Mouse (Mus musculus): ENCODE data around the gene Esrrg. TPM values are rescaled to one million over a fixed set of nuclear protein-coding genes. Genes with fewer than 3 reads are reported as not detected.

The Esrrg gene
- total and polyA plus RNA-seq, 3 experiments = 0.05 TPM; not detected in 2

DNA sequence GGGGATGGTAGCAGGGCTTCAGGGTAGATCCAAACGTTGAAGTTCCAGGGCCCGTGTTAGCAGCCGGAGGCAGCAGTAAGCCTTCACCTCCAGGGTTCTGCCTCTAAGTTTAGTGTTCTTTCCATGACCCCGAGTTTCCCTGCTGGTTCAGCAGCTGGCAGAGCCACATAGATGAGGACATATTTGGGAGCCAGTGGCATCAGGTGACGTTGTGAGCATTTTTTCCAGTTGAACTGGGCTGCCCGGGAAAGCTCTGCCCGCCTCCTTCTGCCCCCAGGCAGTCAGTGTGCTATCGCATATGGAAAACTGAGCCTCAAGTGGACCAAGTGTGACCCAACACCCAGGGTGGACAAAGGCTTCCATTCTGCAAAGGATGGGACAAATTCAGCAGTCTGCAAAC lies 36.7 kb downstream of the Esrrg start:
- DNase-seq (ENCODE audit: low spot score) (no peak), ATAC-seq (ENCODE audit: extremely low read depth, insufficient number of reproducible peaks, low FRiP score, poor library complexity, severe bottlenecking) (no peak)
- Histone ChIP-seq H3K9me3 (replicated peaks) (peaks cover 51% of the 10 kb centered on the region), H3K4me3 (ENCODE audit: low read depth, low read length) (no peak overlapping the region), H3K36me3 (replicated peaks) (no peaks in the 10 kb centered on the region), H3K27me3 (ENCODE audit: insufficient read depth, low read length) (no peaks in the 10 kb centered on the region), H3K4me1 (ENCODE audit: insufficient read depth, low read depth, low read length) (no peaks in the 10 kb centered on the region)
- TF ChIP-seq CTCF (IDR thresholded peaks at IDR 0.05; ENCODE audit: low read depth, low read length) (no peak), GATA2 (IDR thresholded peaks at IDR 0.05; ENCODE audit: borderline replicate concordance, low read depth, low read length) (no peak), GATA1 (IDR thresholded peaks at IDR 0.05; ENCODE audit: borderline replicate concordance, low read length) (no peak), POLR2AphosphoS5 (IDR thresholded peaks at IDR 0.05; ENCODE audit: insufficient replicate concordance, low read depth, low read length) (no peak), TAL1 (conservative IDR thresholded peaks at IDR 0.05; ENCODE audit: low read depth, low read length) (no peak)

GRCm38 (mm10) chr1:187648551-187648950 lies 40.0 kb downstream of the Esrrg start:
- no peak for TF ChIP-seq CTCF (IDR thresholded peaks at IDR 0.05; ENCODE audit: low read depth, low read length)
- no peak for TF ChIP-seq POLR2AphosphoS5 (IDR thresholded peaks at IDR 0.05; ENCODE audit: insufficient replicate concordance, low read depth, low read length)
- no peak for TF ChIP-seq GATA2 (IDR thresholded peaks at IDR 0.05; ENCODE audit: borderline replicate concordance, low read depth, low read length)
- TF ChIP-seq GATA1 (IDR thresholded peaks at IDR 0.05; ENCODE audit: borderline replicate concordance, low read length) = no peak
- no peak for TF ChIP-seq TAL1 (conservative IDR thresholded peaks at IDR 0.05; ENCODE audit: low read depth, low read length)
- Histone ChIP-seq H3K36me3 (replicated peaks) (no peaks in the 10 kb centered on the region), H3K9me3 (replicated peaks) (peaks cover 53% of the 10 kb centered on the region), H3K27me3 (ENCODE audit: insufficient read depth, low read length) (no peaks in the 10 kb centered on the region), H3K4me1 (ENCODE audit: insufficient read depth, low read depth, low read length) (no peaks in the 10 kb centered on the region), H3K4me3 (ENCODE audit: low read depth, low read length) (no peak overlapping the region)
- no peak for DNase-seq (ENCODE audit: low spot score)
- ATAC-seq (ENCODE audit: extremely low read depth, insufficient number of reproducible peaks, low FRiP score, poor library complexity, severe bottlenecking) = no peak

DNA sequence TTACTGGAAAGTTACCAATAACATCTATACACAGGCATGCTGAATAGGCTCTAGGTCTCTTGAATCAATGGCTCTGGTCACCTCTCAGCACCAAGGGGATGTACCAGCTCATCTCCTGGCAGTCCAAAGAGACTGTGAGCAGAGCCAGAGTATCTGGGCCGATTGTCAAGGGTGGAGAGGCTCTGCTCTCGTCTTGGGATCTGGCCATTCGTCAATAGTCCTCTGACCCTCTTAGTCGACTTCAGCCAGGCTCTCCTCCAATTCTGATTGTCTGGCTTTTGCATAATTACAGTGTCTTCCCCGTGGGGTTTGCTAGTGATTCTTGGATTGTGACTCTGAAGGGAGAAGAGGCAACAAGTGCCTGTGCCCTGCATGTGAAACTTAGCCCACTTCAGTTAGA lies 41.3 kb downstream of the Esrrg start:
- no peak for DNase-seq (ENCODE audit: low spot score)
- no peak overlapping the region for H3K4me3 ChIP-seq (ENCODE audit: low read depth, low read length)
- no peaks in the 10 kb centered on the region for H3K36me3 ChIP-seq (replicated peaks)
- H3K27me3 ChIP-seq (ENCODE audit: insufficient read depth, low read length) = no peaks in the 10 kb centered on the region
- H3K9me3 ChIP-seq (replicated peaks) = peaks cover 46% of the 10 kb centered on the region
- ATAC-seq (ENCODE audit: extremely low read depth, insufficient number of reproducible peaks, low FRiP score, poor library complexity, severe bottlenecking) = no peak
- no peaks in the 10 kb centered on the region for H3K4me1 ChIP-seq (ENCODE audit: insufficient read depth, low read depth, low read length)
- TF ChIP-seq GATA1 (IDR thresholded peaks at IDR 0.05; ENCODE audit: borderline replicate concordance, low read length) (no peak), TAL1 (conservative IDR thresholded peaks at IDR 0.05; ENCODE audit: low read depth, low read length) (no peak), POLR2AphosphoS5 (IDR thresholded peaks at IDR 0.05; ENCODE audit: insufficient replicate concordance, low read depth, low read length) (no peak), CTCF (IDR thresholded peaks at IDR 0.05; ENCODE audit: low read depth, low read length) (no peak), GATA2 (IDR thresholded peaks at IDR 0.05; ENCODE audit: borderline replicate concordance, low read depth, low read length) (no peak)

DNA sequence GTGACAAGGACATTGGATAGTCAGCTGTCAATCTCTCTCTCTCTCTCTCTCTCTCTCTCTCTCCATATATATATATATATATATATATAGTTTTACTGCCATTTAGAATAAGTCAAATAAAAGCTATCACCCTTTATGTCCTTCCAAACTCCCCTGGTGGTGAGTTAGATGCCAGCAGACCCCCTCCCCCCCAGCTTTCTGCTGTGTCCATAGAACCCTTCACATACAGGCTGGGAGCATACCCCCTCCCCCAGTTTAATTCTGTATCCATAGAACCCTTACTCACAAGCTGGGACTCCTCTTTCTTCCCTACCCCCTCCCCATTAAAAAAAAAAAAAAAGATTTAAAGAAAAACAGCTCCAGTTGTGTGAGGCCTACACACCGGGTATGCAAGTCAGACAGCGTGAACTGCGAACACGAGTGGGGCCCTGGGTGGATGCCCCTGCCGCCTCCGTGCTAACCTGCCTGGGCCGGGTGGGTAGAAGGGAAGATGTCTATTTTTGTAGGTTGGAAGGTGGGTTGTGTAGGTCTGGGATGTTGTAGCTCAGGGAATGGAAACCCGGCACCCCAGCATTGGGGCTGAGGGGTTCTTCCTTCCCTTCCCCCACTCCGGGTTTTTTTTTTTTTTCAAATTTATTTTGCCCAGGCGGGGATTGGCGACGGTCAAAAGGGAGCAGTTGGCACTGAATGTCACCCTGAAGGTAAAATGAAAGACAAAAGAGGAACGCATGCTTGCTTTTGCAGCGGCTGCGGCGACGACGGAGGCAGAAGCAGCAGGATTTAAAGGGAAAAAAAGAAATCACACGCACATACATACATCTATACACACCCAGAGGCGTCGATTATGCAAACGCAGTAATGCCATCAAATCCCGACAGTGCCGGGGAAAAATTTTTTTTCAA lies 42.4 kb downstream of the Esrrg start:
- H3K27me3 ChIP-seq (ENCODE audit: insufficient read depth, low read length) = no peaks in the 10 kb centered on the region
- ATAC-seq (ENCODE audit: extremely low read depth, insufficient number of reproducible peaks, low FRiP score, poor library complexity, severe bottlenecking) (no peak), DNase-seq (ENCODE audit: low spot score) (no peak)
- H3K4me3 ChIP-seq (ENCODE audit: low read depth, low read length) = no peak overlapping the region
- no peaks in the 10 kb centered on the region for H3K36me3 ChIP-seq (replicated peaks)
- no peaks in the 10 kb centered on the region for H3K4me1 ChIP-seq (ENCODE audit: insufficient read depth, low read depth, low read length)
- peaks cover 36% of the 10 kb centered on the region for H3K9me3 ChIP-seq (replicated peaks)
- no peak for TF ChIP-seq POLR2AphosphoS5 (IDR thresholded peaks at IDR 0.05; ENCODE audit: insufficient replicate concordance, low read depth, low read length)
- TF ChIP-seq CTCF (IDR thresholded peaks at IDR 0.05; ENCODE audit: low read depth, low read length) = no peak
- no peak for TF ChIP-seq TAL1 (conservative IDR thresholded peaks at IDR 0.05; ENCODE audit: low read depth, low read length)
- TF ChIP-seq GATA1 (IDR thresholded peaks at IDR 0.05; ENCODE audit: borderline replicate concordance, low read length) = no peak
- TF ChIP-seq GATA2 (IDR thresholded peaks at IDR 0.05; ENCODE audit: borderline replicate concordance, low read depth, low read length) = no peak

DNA sequence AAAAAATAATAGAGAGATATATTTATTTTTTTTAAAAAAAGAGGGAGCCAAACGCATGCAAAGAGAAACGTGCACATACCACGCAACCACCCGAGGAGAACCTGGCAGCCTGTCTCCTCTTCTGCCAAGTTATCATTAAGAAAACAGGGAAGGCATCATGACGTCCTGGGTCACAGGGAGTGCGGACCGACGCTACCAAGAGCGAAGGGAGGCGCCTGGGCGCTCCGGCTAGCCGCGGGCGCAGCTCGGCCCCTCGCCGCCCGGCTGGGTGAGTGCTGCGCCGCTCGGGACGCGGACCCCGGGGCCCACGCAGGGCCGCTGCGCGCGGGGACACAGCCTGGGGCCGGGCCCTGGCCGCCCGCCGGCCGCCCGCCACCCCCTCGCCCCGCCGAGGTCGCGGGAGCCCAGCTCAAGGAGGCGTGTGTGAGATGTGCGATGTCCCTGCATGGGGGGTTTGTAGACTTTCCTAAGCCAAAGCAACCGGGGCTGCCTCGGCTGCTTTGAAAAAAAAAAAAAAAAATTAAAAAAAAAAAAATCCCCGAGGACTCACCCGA lies 43.2 kb downstream of the Esrrg start:
- TF ChIP-seq GATA2 (IDR thresholded peaks at IDR 0.05; ENCODE audit: borderline replicate concordance, low read depth, low read length) (no peak), TAL1 (conservative IDR thresholded peaks at IDR 0.05; ENCODE audit: low read depth, low read length) (no peak), GATA1 (IDR thresholded peaks at IDR 0.05; ENCODE audit: borderline replicate concordance, low read length) (no peak), POLR2AphosphoS5 (IDR thresholded peaks at IDR 0.05; ENCODE audit: insufficient replicate concordance, low read depth, low read length) (no peak), CTCF (IDR thresholded peaks at IDR 0.05; ENCODE audit: low read depth, low read length) (no peak)
- DNase-seq (ENCODE audit: low spot score) = no peak
- H3K4me1 ChIP-seq (ENCODE audit: insufficient read depth, low read depth, low read length) = no peaks in the 10 kb centered on the region
- no peak overlapping the region; the same call in 1 of the 2 replicates for H3K4me3 ChIP-seq (ENCODE audit: low read depth, low read length)
- H3K9me3 ChIP-seq (replicated peaks) = peaks cover 39% of the 10 kb centered on the region
- no peak for ATAC-seq (ENCODE audit: extremely low read depth, insufficient number of reproducible peaks, low FRiP score, poor library complexity, severe bottlenecking)
- H3K36me3 ChIP-seq (replicated peaks) = no peaks in the 10 kb centered on the region
- H3K27me3 ChIP-seq (ENCODE audit: insufficient read depth, low read length) = no peaks in the 10 kb centered on the region

GRCm38 (mm10) chr1:187652445-187652844 lies 43.9 kb downstream of the Esrrg start:
- no peak for DNase-seq (ENCODE audit: low spot score)
- no peaks in the 10 kb centered on the region for H3K36me3 ChIP-seq (replicated peaks)
- peaks cover 39% of the 10 kb centered on the region for H3K9me3 ChIP-seq (replicated peaks)
- TF ChIP-seq GATA1 (IDR thresholded peaks at IDR 0.05; ENCODE audit: borderline replicate concordance, low read length) (no peak), POLR2AphosphoS5 (IDR thresholded peaks at IDR 0.05; ENCODE audit: insufficient replicate concordance, low read depth, low read length) (no peak), TAL1 (conservative IDR thresholded peaks at IDR 0.05; ENCODE audit: low read depth, low read length) (no peak), CTCF (IDR thresholded peaks at IDR 0.05; ENCODE audit: low read depth, low read length) (no peak), GATA2 (IDR thresholded peaks at IDR 0.05; ENCODE audit: borderline replicate concordance, low read depth, low read length) (no peak)
- no peak for ATAC-seq (ENCODE audit: extremely low read depth, insufficient number of reproducible peaks, low FRiP score, poor library complexity, severe bottlenecking)
- H3K4me3 ChIP-seq (ENCODE audit: low read depth, low read length) = no peak overlapping the region
- no peaks in the 10 kb centered on the region for H3K4me1 ChIP-seq (ENCODE audit: insufficient read depth, low read depth, low read length)
- no peaks in the 10 kb centered on the region for H3K27me3 ChIP-seq (ENCODE audit: insufficient read depth, low read length)
